Mouse (Mus musculus): ENCODE data around the gene Hspbp1. TPM values are rescaled to one million over a fixed set of nuclear protein-coding genes. Genes with fewer than 3 reads are reported as not detected.

The Hspbp1 gene
- polyA plus RNA-seq, 1 experiment from 2014 or later: 54.4 TPM

DNA sequence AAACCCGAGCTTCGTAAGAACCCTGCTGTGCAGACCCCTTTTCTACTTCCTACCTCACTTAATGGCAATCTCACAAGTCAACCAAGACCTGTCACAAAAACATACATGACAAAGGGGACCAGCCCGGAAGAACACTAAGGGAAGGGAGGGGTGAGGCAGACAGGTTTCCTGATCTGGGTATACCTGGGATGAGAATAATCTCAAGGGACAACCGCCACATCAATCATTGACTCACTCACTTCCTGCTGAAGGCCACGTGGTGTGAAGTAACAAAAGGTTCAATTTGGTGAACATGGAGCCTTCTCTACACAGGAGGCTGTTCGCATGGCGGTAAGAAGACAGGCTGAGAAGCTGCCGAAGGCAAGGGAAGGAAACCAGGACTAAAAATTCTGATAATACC, 33.3 kb downstream of the Hspbp1 start:
- Histone ChIP-seq H3K4me1 (ENCODE audit: insufficient read depth, low read depth, low read length) (peaks cover 12% of the 10 kb centered on the region; the same call in 1 of the 2 replicates), H3K27ac (ENCODE audit: low read length) (no peak overlapping the region), H3K9ac (replicated peaks; ENCODE audit: low read depth) (no peak overlapping the region), H3K36me3 (ENCODE audit: insufficient read depth, low read length) (no peaks in the 10 kb centered on the region), H3K9me3 (ENCODE audit: low read length) (no peaks in the 10 kb centered on the region), H3K4me3 (ENCODE audit: low read depth, low read length) (no peak overlapping the region), H3K27me3 (replicated peaks; ENCODE audit: insufficient read depth, low read length) (no peaks in the 10 kb centered on the region), H3K4me2 (replicated peaks; ENCODE audit: low read depth, low read length) (no peak overlapping the region)
- WGBS: 62% methylated on average over 8 of the region's 8 CpGs
- TF ChIP-seq EP300 (IDR thresholded peaks at IDR 0.05) (no peak), CTCF (IDR thresholded peaks at IDR 0.05) (no peak)
- no peak for DNase-seq (ENCODE audit: low spot score)
- no peak for ATAC-seq

DNA sequence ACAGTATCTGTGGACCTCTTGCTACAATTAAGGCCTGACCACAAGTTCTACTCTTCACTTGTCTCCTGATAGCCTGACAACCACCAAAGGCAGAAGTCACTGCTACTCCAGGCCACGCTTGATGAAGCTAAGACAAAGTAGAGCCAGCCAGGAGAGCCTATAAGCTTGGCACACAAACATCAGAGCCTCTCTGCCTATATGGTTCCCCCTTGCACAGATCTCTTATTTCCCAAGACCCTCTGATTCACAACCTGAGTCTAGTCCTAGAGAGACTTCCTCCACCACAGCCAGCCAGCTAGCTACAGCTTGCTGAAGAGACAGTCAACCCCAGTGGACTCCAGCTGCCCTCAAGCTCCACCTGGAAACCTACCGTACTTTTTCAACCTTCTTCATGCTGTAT, 36.9 kb downstream of the Hspbp1 start:
- Histone ChIP-seq H3K27ac (ENCODE audit: low read length) (no peak overlapping the region), H3K36me3 (ENCODE audit: insufficient read depth, low read length) (peaks cover 30% of the 10 kb centered on the region; the same call in 1 of the 2 replicates), H3K4me1 (ENCODE audit: insufficient read depth, low read depth, low read length) (peaks cover 5% of the 10 kb centered on the region; the same call in 1 of the 2 replicates), H3K27me3 (replicated peaks; ENCODE audit: insufficient read depth, low read length) (no peaks in the 10 kb centered on the region), H3K4me3 (ENCODE audit: low read depth, low read length) (no peak overlapping the region), H3K4me2 (replicated peaks; ENCODE audit: low read depth, low read length) (no peak overlapping the region), H3K9ac (replicated peaks; ENCODE audit: low read depth) (no peak overlapping the region), H3K9me3 (ENCODE audit: low read length) (no peaks in the 10 kb centered on the region)
- 92% methylated on average over 2 of the region's 2 CpGs for WGBS
- ATAC-seq (no peak), DNase-seq (ENCODE audit: low spot score) (no peak)
- TF ChIP-seq CTCF (IDR thresholded peaks at IDR 0.05) (no peak), EP300 (IDR thresholded peaks at IDR 0.05) (no peak)

DNA sequence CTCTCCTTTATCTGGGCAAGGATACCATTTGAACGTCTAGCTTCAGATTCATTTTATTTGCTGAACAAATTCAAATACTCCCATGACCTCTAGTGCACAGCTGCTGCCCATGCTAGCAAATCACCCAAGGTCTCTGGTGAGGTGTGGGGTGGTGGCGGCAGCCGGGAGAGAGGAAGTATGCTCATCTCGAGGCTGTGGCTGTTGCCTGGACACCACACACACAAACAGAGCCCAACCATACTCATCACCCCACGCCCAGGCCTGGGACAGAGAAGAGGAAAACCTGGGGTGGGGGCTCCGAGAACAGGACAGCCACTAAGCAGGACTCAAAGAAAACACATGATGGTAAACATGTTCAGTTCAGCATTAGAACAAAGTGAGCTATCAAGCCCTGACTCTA, 37.6 kb downstream of the Hspbp1 start:
- Histone ChIP-seq H3K4me1 (ENCODE audit: insufficient read depth, low read depth, low read length) (peaks cover under 1% of the 10 kb centered on the region; the same call in 1 of the 2 replicates), H3K36me3 (ENCODE audit: insufficient read depth, low read length) (peaks cover 30% of the 10 kb centered on the region; the same call in 1 of the 2 replicates), H3K9ac (replicated peaks; ENCODE audit: low read depth) (no peak overlapping the region), H3K27ac (ENCODE audit: low read length) (no peak overlapping the region), H3K4me3 (ENCODE audit: low read depth, low read length) (no peak overlapping the region), H3K27me3 (replicated peaks; ENCODE audit: insufficient read depth, low read length) (no peaks in the 10 kb centered on the region), H3K4me2 (replicated peaks; ENCODE audit: low read depth, low read length) (no peak overlapping the region), H3K9me3 (ENCODE audit: low read length) (no peaks in the 10 kb centered on the region)
- DNase-seq (ENCODE audit: low spot score) (peak; percentile 49), ATAC-seq (peak; percentile 85)
- WGBS: 26% methylated on average over 6 of the region's 6 CpGs
- no peak for TF ChIP-seq EP300 (IDR thresholded peaks at IDR 0.05)
- no peak for TF ChIP-seq CTCF (IDR thresholded peaks at IDR 0.05)

DNA sequence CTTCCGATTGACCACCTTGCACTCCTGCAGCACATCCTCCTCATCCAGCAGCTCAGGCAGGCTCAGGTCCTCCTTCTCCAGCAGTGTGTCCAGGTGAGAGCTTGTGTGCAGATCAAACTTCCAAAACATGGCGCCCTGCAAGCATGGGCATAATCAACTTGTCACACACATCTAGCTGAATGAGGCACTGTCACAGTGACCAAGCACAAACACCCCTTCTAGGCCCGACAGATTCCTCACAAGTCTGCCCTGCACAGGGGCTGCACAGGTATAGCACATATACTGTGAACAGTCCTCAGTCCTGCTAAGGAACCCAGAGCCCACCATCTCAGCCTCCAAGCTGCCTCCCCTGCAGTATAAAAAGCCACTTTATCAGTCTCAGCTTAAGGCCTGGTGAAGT, 38.1 kb downstream of the Hspbp1 start:
- 84% methylated on average over 3 of the region's 3 CpGs for WGBS
- H3K9ac ChIP-seq (replicated peaks; ENCODE audit: low read depth): no peak overlapping the region
- no peak overlapping the region for H3K4me2 ChIP-seq (replicated peaks; ENCODE audit: low read depth, low read length)
- DNase-seq (ENCODE audit: low spot score) (no peak), ATAC-seq (no peak)
- no peak overlapping the region for H3K27ac ChIP-seq (ENCODE audit: low read length)
- peaks cover 34% of the 10 kb centered on the region; the same call in 1 of the 2 replicates for H3K36me3 ChIP-seq (ENCODE audit: insufficient read depth, low read length)
- no peaks in the 10 kb centered on the region for H3K27me3 ChIP-seq (replicated peaks; ENCODE audit: insufficient read depth, low read length)
- no peaks in the 10 kb centered on the region for H3K4me1 ChIP-seq (ENCODE audit: insufficient read depth, low read depth, low read length)
- no peaks in the 10 kb centered on the region for H3K9me3 ChIP-seq (ENCODE audit: low read length)
- TF ChIP-seq EP300 (IDR thresholded peaks at IDR 0.05) (no peak), CTCF (IDR thresholded peaks at IDR 0.05) (no peak)
- H3K4me3 ChIP-seq (ENCODE audit: low read depth, low read length): no peak overlapping the region

DNA sequence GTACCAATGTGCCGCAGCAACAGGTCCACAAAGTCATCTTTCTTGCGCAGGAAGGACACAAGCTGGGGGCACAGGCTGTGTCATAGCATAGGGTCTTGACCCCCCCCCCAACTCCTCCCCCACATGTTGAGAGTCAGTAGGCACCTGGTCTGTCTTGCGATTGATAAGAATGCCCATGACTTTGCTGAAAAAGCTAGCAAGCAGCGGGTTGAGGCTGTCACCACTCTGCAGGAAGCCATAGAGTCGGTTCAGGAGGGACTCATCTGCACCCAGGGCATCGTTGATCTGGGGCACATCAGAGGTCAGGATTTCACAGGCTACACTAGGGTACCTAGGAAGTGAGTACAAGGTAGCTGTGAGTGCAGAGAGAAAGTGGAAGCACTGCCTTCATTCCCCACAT, 41.6 kb downstream of the Hspbp1 start:
- Histone ChIP-seq H3K9me3 (ENCODE audit: low read length) (no peaks in the 10 kb centered on the region), H3K27me3 (replicated peaks; ENCODE audit: insufficient read depth, low read length) (no peaks in the 10 kb centered on the region), H3K36me3 (ENCODE audit: insufficient read depth, low read length) (peaks cover 58% of the 10 kb centered on the region; the same call in 1 of the 2 replicates), H3K4me3 (ENCODE audit: low read depth, low read length) (no peak overlapping the region), H3K9ac (replicated peaks; ENCODE audit: low read depth) (no peak overlapping the region), H3K27ac (ENCODE audit: low read length) (no peak overlapping the region), H3K4me1 (ENCODE audit: insufficient read depth, low read depth, low read length) (no peaks in the 10 kb centered on the region), H3K4me2 (replicated peaks; ENCODE audit: low read depth, low read length) (no peak overlapping the region)
- 89% methylated on average over 6 of the region's 6 CpGs for WGBS
- ATAC-seq (no peak), DNase-seq (ENCODE audit: low spot score) (no peak)
- TF ChIP-seq EP300 (IDR thresholded peaks at IDR 0.05): no peak

DNA sequence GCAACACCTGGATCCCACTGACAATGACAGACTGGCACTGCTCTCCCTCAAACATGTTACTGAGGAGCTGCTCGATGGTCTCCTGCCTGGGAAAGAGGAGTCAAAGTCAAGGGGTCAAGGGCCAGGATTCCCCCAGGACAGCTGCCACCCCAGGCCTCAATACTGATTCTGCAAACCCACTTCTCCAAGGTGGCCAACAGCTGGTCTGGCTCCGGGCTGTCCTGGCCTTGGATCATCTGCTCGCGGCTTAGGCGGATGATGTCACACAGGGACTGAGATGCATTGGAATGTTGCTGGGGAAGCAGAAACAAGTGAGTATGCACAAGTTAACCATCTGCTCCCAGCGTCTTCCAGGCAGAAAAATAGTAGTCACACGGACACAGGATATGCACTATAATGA, 42.9 kb downstream of the Hspbp1 start:
- TF ChIP-seq EP300 (IDR thresholded peaks at IDR 0.05) (no peak), CTCF (IDR thresholded peaks at IDR 0.05) (no peak)
- no peak overlapping the region for H3K27ac ChIP-seq (ENCODE audit: low read length)
- no peak for DNase-seq (ENCODE audit: low spot score)
- no peak overlapping the region for H3K9ac ChIP-seq (replicated peaks; ENCODE audit: low read depth)
- ATAC-seq: no peak
- no peaks in the 10 kb centered on the region for H3K9me3 ChIP-seq (ENCODE audit: low read length)
- 88% methylated on average over 7 of the region's 7 CpGs for WGBS
- no peak overlapping the region for H3K4me2 ChIP-seq (replicated peaks; ENCODE audit: low read depth, low read length)
- H3K4me1 ChIP-seq (ENCODE audit: insufficient read depth, low read depth, low read length): no peaks in the 10 kb centered on the region
- H3K27me3 ChIP-seq (replicated peaks; ENCODE audit: insufficient read depth, low read length): no peaks in the 10 kb centered on the region
- no peak overlapping the region for H3K4me3 ChIP-seq (ENCODE audit: low read depth, low read length)
- peaks cover 58% of the 10 kb centered on the region; the same call in 1 of the 2 replicates for H3K36me3 ChIP-seq (ENCODE audit: insufficient read depth, low read length)

DNA sequence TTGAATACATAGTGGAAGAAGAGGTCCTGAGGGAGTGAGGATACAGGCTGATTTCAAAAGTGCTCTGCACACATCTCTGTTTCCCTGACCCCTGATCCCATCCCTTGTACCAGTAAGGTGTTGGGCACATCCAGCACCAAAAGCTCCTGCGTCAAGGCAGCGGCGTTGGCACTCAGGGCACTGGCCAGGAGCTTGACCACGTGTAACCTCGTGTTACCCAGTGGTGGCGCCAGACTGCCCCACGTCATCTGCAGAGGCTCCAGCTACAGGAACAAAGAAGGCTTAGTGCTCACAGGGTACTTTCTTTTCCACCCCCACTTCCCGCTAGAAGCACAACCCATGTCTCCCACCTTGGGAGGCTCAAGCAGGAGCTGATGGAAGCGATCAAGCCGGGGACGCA, 43.7 kb downstream of the Hspbp1 start:
- H3K36me3 ChIP-seq (ENCODE audit: insufficient read depth, low read length): peaks cover 57% of the 10 kb centered on the region; the same call in 1 of the 2 replicates
- H3K9me3 ChIP-seq (ENCODE audit: low read length): no peaks in the 10 kb centered on the region
- TF ChIP-seq EP300 (IDR thresholded peaks at IDR 0.05): no peak
- TF ChIP-seq CTCF (IDR thresholded peaks at IDR 0.05): peak; percentile 19; the same call in 1 of the 2 replicates
- ATAC-seq (no peak), DNase-seq (ENCODE audit: low spot score) (no peak)
- H3K9ac ChIP-seq (replicated peaks; ENCODE audit: low read depth): no peak overlapping the region
- no peak overlapping the region for H3K4me2 ChIP-seq (replicated peaks; ENCODE audit: low read depth, low read length)
- H3K27me3 ChIP-seq (replicated peaks; ENCODE audit: insufficient read depth, low read length): no peaks in the 10 kb centered on the region
- H3K4me3 ChIP-seq (ENCODE audit: low read depth, low read length): no peak overlapping the region
- no peak overlapping the region for H3K27ac ChIP-seq (ENCODE audit: low read length)
- H3K4me1 ChIP-seq (ENCODE audit: insufficient read depth, low read depth, low read length): no peaks in the 10 kb centered on the region
- WGBS: 86% methylated on average over 11 of the region's 11 CpGs
